Mouse (Mus musculus) cerebellum, postnatal 25 days (tissue): Measurements from ENCODE around the gene Dbh.

Experiments
- DNase-seq, 2 experiments: peaks; one replicate each; pipeline ENCODE4 v3.0.0; 2021; ENCODE audit warnings: mixed read lengths in 2 of 2

Gene Dbh

GRCm38 (mm10) chr2:27226572-27226971, 61.5 kb downstream of the Dbh start:
- DNase-seq, result no peak

- no peak for DNase-seq
Observed at GRCm38 (mm10) chr2:27228809-27229480, 63.9 kb downstream of the Dbh start.

GRCm38 (mm10) chr2:27229481-27230105, 64.6 kb downstream of the Dbh start:
- DNase-seq, result peak; percentile 52

GRCm38 (mm10) chr2:27232376-27232775, 67.3 kb downstream of the Dbh start:
- DNase-seq, result no peak
